Mouse (Mus musculus) MEL-GATA-1-ER (cell line): ENCODE results near the gene Grxcr1.
A peak's percentile ranks its signal among the peaks of the same experiment; 100 is the strongest.

Experiments used
- DNase-seq: peaks from one replicate; pipeline ENCODE4 v3.0.0-alpha.2; 2012; ENCODE audit warnings: low read depth; ENCODE audit errors: extremely low read depth

Grxcr1 gene

DNA sequence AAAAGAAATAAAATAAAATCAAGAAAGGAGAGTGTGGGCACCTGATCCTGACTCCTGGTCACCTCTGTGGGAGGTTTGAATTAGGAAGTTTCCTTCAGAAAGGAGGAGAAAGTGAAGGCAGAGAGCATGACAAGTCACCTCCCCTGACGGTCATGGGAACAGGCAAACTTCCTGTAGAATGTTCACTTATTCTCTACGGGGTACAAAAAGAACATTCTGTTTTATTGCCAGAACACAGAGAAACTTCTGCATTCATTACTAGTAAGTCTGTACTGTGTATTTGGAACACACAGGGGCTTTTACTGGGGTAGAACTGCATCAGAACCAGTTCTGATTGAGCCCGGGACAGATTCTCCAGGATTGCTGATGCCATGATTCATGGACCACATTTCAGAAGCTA, 55.5 kb downstream of the Grxcr1 start:
- DNase-seq: no peak

DNA sequence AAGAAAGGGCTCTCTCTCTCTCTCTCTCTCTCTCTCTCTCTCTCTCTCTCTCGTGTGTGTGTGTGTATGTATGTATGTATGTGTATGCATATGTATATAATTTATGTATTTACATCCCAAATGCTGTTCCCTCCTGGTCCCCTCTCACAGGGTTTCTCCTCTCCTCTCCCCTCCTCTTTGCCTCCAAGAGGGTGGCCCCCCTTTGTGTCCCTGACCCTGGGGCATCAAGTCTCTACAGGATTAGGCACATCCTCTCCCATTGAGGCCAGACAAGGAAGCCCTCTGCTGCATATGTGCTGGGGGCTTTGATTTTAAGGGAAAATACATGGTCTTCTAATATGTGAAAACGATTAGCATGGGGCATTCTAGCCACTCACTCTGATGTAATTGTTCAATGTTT, 61.5 kb downstream of the Grxcr1 start:
- no peak for DNase-seq

GRCm38 (mm10) chr5:68097665-68098624, 66.3 kb downstream of the Grxcr1 start:
- DNase-seq: no peak

- no peak for DNase-seq
Measured at GRCm38 (mm10) chr5:68112430-68113036, 80.9 kb downstream of the Grxcr1 start.

- peak; percentile 2 for DNase-seq
Measured at GRCm38 (mm10) chr5:68120880-68121279, 89.2 kb downstream of the Grxcr1 start.

DNA sequence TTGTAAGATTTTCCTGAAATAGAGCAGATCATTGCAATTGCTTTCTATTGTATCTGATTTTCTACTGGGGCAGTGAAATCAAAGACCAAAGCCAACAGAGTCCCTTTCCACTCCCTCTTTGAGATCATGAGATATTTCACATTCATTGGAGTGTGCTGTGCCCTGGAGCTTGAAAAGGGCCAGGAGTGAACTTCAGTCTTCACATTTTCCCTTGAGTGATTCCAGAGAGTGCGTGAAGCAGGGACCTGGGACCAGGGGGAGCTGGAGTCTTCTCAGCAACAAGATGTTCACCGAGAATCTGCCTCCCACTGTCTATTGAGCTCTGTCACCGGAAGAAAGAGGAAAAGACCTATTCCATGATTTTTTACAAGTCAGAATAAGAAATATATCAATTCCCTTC, 91.2 kb downstream of the Grxcr1 start:
- no peak for DNase-seq

DNA sequence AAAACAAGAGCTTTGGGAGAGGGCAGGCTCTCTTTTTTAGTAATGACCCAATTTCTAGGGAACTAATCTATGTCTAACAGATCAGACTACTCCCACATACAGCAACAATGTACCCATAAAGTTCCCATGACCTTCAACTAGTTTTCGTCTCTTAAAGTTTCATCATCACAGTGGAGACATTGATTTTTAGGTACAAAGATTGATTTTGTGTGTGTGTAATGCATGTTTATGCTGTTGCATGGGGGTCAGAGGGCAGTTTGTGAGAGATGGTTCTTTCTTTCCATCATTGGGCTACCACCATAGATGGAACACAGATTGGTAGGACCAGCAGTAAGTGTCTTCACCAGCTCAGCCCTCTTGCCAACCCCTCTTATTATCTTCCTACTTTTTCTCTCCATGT, 93.8 kb downstream of the Grxcr1 start:
- no peak for DNase-seq

- peak; percentile 10 for DNase-seq
Measured at GRCm38 (mm10) chr5:68128421-68128820, 96.8 kb downstream of the Grxcr1 start.

GRCm38 (mm10) chr5:68128821-68129608, 97.4 kb downstream of the Grxcr1 start:
- DNase-seq: no peak

DNA sequence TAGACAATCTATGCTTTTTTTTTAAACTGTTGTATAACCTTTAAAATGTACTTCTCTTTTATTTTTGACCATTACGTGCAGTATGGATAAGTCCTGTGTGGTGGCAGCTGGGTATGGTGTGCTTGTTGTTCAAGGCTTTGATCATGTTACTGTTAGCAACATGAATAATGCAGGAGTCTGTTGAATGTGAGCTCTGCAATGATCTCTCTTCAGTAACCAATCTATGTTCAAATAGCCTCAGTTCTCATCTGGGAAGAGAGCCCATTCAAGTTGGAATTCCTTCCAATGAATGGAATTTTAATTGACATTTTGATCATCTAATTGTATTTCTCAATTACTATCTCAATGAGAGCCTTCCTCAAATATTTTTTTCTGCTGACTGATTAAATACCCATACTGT, 115.2 kb downstream of the Grxcr1 start:
- no peak for DNase-seq

DNA sequence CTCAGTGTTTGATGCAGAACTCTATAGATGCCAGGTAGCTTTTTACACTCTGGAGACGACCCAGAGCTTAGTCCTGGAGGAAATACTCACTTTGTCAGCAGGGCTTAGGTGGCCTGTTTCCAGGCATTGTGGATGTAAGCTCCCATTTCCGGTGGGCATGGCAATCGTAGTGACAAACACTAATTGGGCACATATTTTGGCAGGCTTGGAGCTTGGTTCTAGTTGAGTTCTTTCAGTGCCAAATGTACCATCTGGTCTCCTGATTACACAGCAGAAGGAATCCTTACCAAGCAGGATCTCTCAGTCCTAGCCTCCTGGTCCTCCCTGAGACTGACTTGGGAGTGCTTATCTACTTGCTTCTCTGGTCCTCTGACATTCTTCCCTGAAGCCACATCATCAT, 118.3 kb downstream of the Grxcr1 start:
- no peak for DNase-seq

DNA sequence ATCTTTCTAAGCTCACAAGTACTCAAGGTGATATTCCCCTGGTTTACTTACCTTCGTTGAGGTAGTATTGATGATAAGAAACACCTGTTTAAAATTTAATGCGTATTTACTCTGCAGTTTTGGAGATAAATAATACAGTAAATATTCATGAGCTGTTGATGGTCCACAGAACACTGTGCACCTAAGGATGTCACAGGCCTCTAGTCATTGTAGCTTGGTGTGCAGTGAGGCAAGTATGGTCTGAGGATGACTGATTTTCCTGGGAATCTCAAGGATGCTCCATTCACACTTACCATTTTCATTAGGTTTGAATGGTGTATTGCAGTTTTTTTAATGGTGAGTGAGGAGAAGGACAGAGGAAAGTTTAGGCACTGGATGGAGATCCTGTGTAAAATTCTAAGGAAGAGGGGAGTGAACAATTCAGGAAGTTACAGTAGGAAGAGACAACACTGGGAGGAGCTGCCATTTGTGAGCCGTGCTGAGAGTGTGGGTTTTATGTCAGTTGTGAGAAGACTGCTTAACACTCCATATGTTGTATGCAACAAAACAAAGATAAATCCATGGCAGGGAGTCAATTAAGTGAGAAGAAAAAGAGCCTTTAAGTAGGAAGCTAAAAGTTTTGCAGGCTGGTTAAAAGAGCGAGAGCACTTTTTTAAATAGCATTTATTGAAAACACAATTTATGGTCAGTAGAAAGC, 118.9 kb downstream of the Grxcr1 start:
- DNase-seq: no peak

DNA sequence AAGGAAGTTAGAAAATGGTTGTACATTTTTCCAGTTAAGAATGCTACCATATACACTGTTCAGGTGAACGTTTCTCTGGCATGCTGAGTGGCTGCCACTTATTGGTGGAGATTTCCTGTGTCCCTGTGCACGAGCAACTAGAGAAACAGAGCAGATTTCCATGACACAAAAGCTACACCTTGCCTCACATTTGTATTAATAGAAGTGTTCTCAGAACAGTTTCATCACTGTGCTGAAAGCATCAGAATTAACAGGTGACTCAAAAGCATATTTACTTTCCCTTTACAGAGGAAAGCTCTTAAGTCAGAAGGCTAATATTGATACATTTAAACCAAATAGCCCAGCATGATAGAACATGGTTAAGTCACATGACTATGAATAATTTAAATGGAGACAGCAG, 130.9 kb downstream of the Grxcr1 start:
- no peak for DNase-seq

DNA sequence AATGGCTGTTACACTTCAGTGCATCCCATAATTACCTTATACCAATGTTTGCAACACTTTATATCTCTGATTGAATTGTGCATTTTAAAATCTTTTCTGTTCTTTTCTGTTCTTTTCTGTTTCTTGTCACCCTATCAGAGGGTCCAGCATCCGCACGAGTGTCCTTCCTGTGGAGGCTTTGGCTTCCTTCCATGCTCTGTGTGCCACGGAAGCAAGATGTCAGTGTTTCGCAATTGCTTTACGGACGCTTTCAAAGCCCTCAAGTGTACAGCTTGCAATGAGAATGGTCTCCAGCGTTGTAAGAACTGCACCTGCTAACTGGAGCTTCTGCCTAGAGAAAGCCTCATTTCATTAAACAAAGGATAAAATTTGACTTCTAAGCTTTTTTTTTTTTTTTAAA, 134.3 kb downstream of the Grxcr1 start:
- DNase-seq: no peak
